Mouse (Mus musculus) cerebellum, postnatal 4 days (tissue): Measurements from ENCODE around the gene Prg4.

Source experiments
- DNase-seq, 2 experiments: peaks; one replicate each; pipeline ENCODE4 v3.0.0; 2022; ENCODE audit warnings: low spot score in 2 of 2, mixed read lengths in 1 of 2

The Prg4 gene

DNA sequence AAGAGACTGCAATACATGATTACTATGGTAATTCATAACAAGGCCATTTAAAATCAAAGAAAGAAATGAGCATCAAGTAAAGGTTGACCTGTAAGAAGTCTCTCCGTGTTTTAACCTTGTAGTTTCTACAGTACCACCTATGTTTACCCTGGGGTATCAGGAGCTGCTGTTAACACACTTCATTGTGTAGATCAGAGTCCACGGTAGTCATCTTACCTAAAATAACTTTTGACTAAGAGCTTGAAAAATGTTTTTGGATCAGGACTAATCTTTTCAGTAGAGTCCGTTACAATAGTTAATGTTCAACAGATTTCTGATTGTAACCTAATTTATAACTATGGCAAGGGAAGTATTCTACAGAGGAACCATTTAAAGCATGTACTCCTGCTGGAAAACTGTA lies 61.4 kb downstream of the Prg4 start:
- DNase-seq = no peak

DNA sequence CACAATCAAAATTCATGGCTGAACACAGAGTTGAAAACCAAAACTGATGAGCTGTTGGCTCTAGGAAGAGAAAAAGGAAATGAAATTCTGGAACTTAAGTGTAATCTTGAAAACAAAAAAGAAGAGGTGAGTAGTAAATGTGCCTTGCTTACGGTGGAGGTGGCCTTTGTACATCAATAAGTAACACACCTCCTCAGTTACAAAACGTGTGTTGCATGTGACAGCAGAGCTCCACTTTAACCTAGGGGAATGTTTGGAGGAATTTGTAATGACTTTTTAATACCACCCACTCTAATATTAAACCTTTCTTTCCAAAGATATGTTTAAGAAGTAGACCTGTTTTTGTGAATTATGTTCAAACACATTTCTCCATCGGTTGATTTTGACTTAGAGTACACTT lies 62.1 kb downstream of the Prg4 start:
- no peak for DNase-seq
